Mouse (Mus musculus): ENCODE measurements around the gene Zfp36. TPM values are rescaled to one million over a fixed set of nuclear protein-coding genes. Genes with fewer than 3 reads are reported as not detected.

The Zfp36 gene
- polyA plus RNA-seq, 2 experiments from 2014 or later, result 107 to 125 TPM

DNA sequence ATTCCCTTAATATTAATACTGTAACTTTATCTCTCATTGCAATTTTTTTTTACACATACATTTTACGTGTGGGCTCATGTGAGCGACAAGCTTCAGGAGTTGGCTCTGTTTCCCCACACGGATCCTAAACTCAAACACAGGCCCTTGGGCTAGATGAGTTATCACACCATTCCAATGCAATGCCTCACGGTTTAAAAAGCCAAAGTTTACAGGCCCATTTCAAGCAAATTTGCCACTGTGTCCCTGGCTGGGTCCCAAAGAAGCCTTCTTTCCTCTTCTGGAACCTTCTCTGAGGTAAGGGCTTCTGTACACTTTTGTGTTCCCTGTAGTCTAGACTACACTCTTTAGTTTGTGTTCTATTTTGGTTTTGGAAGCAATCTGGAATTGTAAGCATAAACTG, 45.5 kb downstream of the Zfp36 start:
- ATAC-seq, result no peak

DNA sequence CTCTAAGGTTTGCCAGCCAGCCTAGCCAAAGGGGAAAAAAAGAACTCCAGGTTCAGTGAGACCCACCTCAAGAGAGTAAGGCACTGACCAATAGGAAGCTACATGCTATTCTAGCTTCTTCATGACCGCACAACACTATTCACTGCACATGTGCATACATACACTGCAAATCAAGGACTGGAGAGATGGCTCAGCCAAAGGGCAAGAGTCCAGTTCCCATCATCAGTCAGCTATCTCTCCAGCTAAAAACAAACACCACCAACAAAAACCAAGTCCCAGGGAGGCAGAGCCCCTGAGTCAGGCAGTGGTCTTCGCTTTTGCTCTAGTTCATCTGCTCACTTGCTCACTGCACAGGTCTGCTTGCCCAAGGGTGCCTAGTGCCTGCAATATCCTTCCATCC, 51.8 kb downstream of the Zfp36 start:
- no peak for ATAC-seq

Other genes with a start within 250 kb of the Zfp36 start
- gene Fbl, start 210.5 kb downstream of the Zfp36 start, polyA plus RNA-seq (2017; shearing (Covaris generic)), result 10 to 100 TPM; 57.9 to 70.7 TPM
- gene Dyrk1b, start 200.8 kb downstream of the Zfp36 start, polyA plus RNA-seq (2017; shearing (Covaris generic)), result 1 to 10 TPM; 1.2 to 1.5 TPM
- gene Eid2, start 112.4 kb downstream of the Zfp36 start, polyA plus RNA-seq (2017; shearing (Covaris generic)), result under 1 TPM; 0.36 to 0.48 TPM
- 1 to 10 TPM; 1.0 to 1.1 TPM for gene Eid2b, start 102.5 kb downstream of the Zfp36 start, polyA plus RNA-seq (2017; shearing (Covaris generic))
- gene Selenov, start 89.1 kb downstream of the Zfp36 start, polyA plus RNA-seq (2017; shearing (Covaris generic)), result not detected
- gene Dll3, start 78.0 kb downstream of the Zfp36 start, polyA plus RNA-seq (2017; shearing (Covaris generic)), result under 1 TPM in 1 of 2 experiments, not detected in 1; 0.17 TPM
- gene Timm50, start 68.2 kb downstream of the Zfp36 start, polyA plus RNA-seq (2017; shearing (Covaris generic)), result 10 to 100 TPM; 31.2 to 41.1 TPM
- gene Supt5, start 41.5 kb downstream of the Zfp36 start, polyA plus RNA-seq (2017; shearing (Covaris generic)), result 100 to 1,000 TPM in 1 of 2 experiments, 10 to 100 TPM in 1; 68.7 to 110 TPM
- 1,000 to 10,000 TPM; 1,380 to 1,513 TPM for gene Rps16, start 29.6 kb downstream of the Zfp36 start, polyA plus RNA-seq (2017; shearing (Covaris generic))
- gene Plekhg2, start 7.7 kb downstream of the Zfp36 start, polyA plus RNA-seq (2017; shearing (Covaris generic)), result 10 to 100 TPM; 61.5 to 70.3 TPM
- gene Med29, start 12.5 kb upstream of the Zfp36 start, polyA plus RNA-seq (2017; shearing (Covaris generic)), result 10 to 100 TPM; 29.7 to 30.6 TPM
- 10 to 100 TPM; 49.2 to 65.4 TPM for gene Paf1, start 12.7 kb upstream of the Zfp36 start, polyA plus RNA-seq (2017; shearing (Covaris generic))
- 100 to 1,000 TPM; 694 to 773 TPM for gene Gmfg, start 57.2 kb upstream of the Zfp36 start, polyA plus RNA-seq (2017; shearing (Covaris generic))
- not detected for gene Lrfn1, start 71.7 kb upstream of the Zfp36 start, polyA plus RNA-seq (2017; shearing (Covaris generic))
- not detected for gene Ifnl2, start 130.2 kb upstream of the Zfp36 start, polyA plus RNA-seq (2017; shearing (Covaris generic))
- gene Ifnl3, start 142.6 kb upstream of the Zfp36 start, polyA plus RNA-seq (2017; shearing (Covaris generic)), result not detected
- gene Sycn, start 160.6 kb upstream of the Zfp36 start, polyA plus RNA-seq (2017; shearing (Covaris generic)), result not detected
- gene Nccrp1, start 167.0 kb upstream of the Zfp36 start, polyA plus RNA-seq (2017; shearing (Covaris generic)), result not detected
- gene Samd4b, start 217.9 kb upstream of the Zfp36 start, polyA plus RNA-seq (2017; shearing (Covaris generic)), result 1 to 10 TPM; 6.2 to 7.4 TPM
- gene Pak4, start 217.9 kb upstream of the Zfp36 start, polyA plus RNA-seq (2017; shearing (Covaris generic)), result 1 to 10 TPM; 2.3 to 2.8 TPM